Mouse (Mus musculus): ENCODE measurements around the gene Msi2.

- TF ChIP-seq GATA1 (IDR thresholded peaks at IDR 0.05; ENCODE audit: borderline replicate concordance, low read length) = no peak
- no peak for TF ChIP-seq POLR2AphosphoS5 (IDR thresholded peaks at IDR 0.05; ENCODE audit: insufficient replicate concordance, low read depth, low read length)
- no peak for TF ChIP-seq CTCF (IDR thresholded peaks at IDR 0.05; ENCODE audit: low read depth, low read length)
- no peak for TF ChIP-seq TAL1 (conservative IDR thresholded peaks at IDR 0.05; ENCODE audit: low read depth, low read length)
- TF ChIP-seq GATA2 (IDR thresholded peaks at IDR 0.05; ENCODE audit: borderline replicate concordance, low read depth, low read length) = no peak
Measured at GRCm38 (mm10) chr11:88468996-88469395, 249.3 kb downstream of the Msi2 start.
